Mouse (Mus musculus) adrenal gland, postnatal 10 days (tissue): Measurements from ENCODE around the gene Mgat2. TPM values are rescaled to one million over a fixed set of nuclear protein-coding genes. Genes with fewer than 3 reads are reported as not detected.

ENCODE experiments used
- DNase-seq: peaks from one replicate; pipeline ENCODE4 v3.0.0; 2021; ENCODE audit warnings: mixed read lengths
- total RNA-seq, 2 experiments: library from RNA; stranded (reverse); gene quantifications; 2 replicates each; pipeline ENCODE4 v1.2.3; 2021

Mgat2 gene
- total RNA-seq, 2 experiments from 2014 or later: 41.5 to 49.4 TPM

DNA sequence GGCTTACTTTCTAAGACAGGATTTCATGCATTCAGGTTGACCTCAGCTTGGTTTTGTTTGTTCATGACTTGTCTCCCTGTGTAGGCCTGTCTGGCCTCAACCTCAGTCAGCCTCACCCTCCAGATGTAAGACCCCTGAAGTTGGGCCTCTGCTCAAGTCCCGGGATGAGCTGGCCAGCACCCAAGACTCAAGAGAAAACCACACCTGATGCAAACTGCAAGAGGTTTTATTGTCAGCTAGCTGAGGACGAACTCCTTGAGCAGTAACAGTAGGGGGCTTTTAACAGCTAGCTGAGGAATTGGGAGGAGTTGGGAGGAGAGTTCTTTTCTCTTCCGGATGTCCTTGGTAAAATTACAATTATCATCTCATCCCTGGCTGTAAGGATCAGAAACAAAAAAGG lies 6.4 kb upstream of the Mgat2 start:
- no peak for DNase-seq

DNA sequence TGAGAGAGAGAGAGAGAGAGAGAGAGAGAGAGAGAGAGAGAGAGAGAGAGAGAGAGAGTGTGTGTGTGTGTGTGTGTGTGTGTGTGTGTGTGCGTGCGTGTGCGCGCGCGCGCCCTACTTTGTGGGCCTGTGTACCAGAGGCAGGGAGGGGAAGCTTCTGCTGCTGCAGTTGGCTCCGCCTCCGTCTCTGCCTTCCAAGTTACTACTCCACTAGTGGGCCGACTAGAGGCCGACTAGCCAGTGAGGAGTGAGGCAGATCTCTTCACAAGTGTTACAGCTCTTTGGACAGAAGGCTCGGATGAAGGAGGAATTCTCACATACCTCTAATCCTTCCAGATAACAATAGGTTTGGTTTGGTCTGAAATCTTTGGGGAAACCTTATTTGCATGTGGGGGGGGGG lies 4.6 kb upstream of the Mgat2 start:
- DNase-seq: no peak

DNA sequence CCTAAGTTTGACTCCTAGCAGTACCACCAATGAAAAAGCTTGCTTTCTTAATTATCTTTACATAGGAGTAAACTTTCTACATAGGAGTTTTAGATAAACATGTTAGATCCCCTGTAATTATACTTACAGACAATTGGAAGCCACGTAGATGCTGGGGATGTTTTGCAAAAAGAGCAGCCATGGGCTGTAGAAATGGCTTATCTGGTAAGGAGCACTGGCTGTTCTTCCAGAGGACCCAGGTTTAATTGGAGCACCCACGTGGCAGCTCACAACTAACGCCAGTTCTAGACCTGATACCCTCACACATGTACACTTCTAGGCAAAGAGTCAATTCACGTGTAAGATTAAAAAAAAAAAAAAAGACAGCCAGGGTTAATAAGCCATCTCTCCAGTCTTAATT lies 2.2 kb upstream of the Mgat2 start:
- DNase-seq: no peak

DNA sequence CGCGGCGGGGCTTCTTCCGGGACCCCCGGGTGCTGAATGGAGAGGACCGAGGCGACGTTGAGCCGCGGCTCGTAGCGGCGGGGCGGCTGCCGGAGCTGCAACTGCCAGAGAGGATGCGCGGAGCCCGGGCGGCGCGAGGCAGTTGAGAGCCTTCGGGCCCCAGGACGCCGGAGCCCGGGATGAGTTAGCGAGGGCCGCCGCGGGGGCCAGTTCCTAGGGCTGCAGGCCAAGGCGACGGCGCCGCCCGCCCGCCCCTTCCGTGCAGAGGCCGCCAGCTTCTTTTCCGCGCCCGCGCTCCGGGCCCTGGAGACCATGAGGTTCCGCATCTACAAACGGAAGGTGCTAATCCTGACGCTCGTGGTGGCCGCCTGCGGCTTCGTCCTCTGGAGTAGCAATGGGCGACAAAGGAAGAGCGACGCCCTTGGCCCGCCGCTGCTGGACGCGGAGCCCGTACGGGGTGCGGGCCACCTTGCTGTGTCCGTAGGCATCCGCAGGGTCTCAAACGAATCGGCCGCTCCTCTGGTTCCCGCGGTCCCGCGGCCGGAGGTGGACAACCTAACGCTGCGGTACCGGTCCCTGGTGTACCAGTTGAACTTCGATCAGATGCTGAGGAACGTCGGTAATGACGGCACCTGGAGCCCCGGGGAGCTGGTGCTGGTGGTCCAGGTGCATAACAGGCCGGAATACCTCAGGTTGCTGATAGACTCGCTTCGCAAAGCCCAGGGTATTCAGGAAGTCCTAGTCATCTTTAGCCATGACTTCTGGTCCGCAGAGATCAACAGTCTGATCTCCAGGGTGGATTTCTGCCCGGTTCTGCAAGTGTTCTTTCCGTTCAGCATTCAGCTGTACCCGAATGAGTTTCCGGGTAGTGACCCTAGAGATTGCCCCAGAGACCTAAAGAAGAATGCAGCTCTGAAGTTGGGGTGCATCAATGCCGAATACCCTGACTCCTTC lies 662 bp downstream of the Mgat2 start:
- peak; percentile 73 for DNase-seq

DNA sequence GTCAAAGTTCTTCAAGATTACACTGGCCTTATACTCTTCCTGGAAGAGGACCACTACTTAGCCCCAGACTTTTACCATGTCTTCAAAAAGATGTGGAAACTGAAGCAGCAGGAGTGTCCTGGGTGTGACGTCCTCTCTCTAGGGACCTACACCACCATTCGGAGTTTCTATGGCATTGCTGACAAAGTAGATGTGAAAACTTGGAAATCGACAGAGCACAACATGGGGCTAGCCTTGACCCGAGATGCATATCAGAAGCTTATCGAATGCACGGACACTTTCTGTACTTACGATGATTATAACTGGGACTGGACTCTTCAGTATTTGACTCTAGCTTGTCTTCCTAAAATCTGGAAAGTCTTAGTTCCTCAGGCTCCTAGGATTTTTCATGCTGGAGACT lies 1.4 kb downstream of the Mgat2 start:
- peak; percentile 9 for DNase-seq

DNA sequence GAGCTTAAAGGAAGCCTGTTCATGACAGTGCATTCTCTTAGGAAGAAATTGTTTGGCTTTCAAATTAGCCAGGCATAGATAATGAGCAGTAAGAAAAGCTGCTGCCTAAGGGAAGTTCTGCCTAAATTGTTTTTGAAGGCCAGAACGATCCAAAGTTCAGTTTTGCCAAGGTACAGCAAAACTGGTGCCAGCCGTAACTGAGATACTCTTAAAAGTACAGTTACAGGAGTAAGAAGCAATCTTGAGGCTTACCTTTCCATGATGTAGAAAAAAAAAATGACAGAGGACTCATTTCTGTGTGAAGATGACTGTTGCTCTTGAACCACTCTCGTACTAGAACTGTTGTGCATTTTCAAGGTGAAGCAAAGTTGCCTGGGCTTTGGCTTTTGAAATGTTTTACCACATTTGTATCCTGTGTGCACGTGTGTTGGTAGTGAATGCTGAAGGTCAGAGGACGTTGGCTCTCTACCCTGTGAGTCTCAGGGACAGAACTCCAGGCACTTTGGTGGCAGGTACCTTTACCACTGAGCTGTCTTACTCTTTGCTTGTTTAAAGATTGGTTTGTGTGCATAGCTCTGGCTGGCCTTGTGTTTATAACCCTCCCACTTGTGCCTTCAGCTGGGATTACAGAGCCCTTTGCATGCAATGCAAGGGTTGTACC lies 3.0 kb downstream of the Mgat2 start:
- DNase-seq: peak; percentile 18

DNA sequence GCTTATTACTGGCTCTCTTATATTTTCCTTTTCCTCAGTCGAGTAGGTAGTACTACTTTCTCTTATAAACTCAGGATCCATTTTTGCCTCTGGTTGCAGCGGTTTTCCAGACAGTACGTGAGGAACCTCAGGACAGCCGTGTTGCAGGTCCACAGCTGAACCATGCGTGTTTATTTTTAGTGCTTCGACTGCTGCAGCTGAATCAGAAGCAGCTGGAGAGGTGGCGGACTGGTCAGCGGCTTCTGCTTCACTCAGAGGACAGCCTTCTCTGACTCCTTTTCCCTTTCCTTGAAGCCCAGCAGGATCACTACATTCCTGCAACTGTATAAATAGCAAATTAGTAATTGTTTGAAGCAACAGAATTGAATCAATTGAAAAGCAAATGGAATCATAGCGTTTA lies 6.1 kb downstream of the Mgat2 start:
- no peak for DNase-seq

DNA sequence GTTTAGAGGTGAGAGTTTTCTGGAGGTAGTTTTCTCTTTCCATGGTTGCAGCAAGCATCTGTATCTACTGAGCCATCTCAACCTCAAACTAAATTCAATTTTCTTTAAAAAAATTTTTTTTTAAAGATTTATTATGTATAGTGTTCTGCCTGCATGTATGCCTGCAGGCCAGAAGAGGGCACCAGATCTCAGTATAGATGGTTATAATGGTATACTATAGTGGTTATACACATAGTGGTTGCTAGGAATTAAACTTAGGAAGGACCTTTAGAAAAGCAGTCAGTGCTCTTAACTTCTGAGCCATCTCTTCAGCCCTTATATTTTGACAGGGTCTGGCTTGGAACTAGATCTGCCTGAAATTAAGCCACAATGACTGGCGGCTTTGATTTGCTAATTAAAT lies 6.6 kb downstream of the Mgat2 start:
- DNase-seq: no peak

DNA sequence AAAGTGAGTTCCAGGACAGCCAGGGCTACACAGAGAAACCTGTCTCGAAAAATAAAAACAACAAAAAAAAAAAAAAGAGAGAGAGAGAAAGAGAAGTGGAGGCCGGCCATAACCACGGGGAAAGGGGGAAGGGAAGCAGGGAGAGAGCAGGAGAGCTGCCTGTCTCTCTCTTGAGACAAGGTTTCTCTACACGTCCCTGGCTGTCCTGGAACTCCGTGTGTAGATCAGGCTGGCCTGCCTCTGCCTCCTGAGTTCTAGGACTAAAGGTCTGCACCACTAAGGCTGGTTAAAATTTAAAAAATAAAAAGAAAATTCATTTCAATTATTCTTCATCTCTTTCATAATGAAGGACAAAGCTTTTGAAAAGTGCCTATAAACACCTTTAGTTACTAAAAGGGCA lies 7.4 kb downstream of the Mgat2 start:
- no peak for DNase-seq

DNA sequence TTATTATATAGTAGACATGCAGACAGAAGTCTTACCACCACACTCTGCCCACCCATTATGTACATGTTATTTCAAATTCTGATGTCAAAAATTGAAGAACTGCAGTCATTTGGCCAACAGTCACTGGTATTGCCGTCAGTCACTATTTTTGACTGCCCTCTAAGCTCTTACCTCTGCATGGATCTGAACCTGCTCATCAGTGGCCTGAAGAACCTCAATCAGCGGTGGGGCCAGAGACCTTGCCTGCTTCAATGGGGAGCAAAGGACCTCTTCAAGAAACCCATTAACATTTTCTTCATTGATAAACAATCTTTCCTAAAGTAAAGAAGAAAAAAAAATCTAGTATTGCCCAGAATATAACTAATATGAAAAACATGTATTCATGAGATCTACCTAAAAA lies 8.7 kb downstream of the Mgat2 start:
- no peak for DNase-seq

DNA sequence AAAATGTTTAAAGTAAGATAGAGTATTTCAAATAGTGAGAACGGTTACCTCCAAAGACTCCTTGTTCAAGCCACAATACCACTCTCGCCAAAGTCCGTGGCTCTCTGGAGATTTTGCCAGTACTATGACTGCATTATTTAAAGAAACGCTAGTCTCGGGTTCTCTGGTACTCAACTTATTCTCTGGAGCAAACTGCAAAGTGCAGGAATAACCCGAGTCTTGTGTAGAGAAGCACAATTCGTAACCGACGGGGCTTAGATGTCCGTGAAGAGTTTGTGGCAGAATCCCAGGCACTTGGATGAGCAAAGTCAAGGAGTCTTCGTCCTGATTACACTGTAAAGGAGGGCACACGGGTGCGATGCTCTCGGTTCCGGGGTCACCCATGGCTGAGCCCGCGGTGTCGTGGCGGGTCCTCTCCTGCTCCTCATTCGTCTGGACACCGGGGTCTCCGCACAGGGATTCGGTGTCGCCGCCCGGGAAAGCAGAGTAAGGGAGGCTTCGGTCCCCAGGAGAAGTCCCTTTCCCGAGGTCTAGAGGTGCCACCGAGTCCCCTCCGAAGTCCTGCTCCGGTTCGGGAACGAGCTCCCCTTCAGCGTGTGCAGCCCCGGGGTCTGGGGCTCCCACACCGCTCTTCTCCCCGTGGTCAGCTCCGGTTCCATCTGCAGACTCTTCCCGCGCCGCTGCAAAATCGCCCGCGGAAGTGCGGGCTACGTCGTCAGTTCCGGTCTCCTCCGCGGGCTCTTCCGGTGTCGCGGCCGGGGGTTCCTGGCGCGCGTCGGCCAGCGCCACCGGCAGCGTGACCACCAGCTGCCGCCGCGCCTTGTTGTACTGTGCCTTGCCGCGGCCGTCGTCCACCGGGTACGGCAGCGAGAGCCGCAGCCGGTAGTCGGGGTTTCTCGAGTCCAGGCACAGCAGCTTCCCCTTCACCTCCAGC lies 12.8 kb downstream of the Mgat2 start, which contains the start of gene Gm49383:
Gene Gm49383, minus strand, starts transcription at position 661 of the 934 bp plus-strand sequence.
- DNase-seq: peak; percentile 82

DNA sequence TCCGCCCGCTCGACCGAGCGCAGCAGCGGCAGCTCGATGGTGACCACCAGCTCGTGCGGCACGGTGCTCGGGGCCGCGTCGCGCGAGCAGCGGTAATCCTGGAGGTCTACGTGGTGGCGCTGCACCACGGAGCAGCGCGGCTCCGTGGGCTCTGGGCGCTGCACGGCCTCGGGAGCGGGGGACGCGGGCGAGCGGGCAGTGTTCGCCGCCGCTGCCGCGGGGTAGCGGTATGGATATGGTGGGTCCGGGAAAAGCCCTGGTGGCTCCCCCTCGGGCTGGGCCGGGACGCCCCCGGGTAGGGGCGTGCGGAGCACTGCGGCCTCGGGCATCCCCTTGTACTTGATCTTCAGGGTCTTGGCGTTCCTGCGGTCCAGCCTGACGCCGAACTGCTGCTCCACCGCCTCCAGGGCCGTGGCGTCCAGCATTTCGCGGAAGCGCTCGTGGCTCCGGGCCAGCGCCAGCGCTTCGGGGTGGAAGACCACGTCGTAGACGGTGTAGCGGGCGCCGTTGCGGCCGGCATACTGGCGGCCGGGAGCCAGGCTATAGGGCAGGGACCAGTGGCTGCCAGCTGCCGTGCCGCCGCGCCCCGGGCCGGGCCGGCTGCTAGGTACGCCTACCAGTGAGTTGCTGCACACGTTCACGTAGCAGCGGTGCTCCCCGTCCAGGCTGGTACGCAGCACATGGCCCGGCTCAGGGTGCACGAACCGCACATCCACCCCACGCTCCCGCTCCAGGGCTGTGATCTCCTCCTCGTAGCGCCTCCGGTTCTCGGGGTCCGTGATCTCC lies 13.6 kb downstream of the Mgat2 start:
- peak; percentile 76 for DNase-seq

DNA sequence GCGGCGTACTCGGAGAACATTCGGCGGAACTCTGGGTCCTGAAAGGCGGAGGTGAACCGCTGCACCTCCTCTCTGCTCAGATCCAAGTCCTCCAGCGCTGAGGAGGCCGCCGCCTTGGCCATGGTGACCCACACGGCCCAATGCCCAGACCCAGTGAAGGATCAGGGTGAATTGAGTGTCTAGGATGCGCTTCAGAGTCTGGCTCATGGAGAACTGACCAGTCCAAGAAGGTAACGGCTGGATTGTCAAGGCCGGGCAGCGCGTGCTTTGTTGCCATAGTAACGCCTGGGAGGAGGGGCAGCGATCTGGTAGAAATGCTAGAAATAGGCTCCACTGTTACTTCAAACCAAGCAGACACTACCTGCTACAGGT lies 14.2 kb downstream of the Mgat2 start, which contains the start of gene Dnaaf2:
Gene Dnaaf2, minus strand, starts transcription at position 266 of the 372 bp plus-strand sequence.
- peak; percentile 90 for DNase-seq

DNA sequence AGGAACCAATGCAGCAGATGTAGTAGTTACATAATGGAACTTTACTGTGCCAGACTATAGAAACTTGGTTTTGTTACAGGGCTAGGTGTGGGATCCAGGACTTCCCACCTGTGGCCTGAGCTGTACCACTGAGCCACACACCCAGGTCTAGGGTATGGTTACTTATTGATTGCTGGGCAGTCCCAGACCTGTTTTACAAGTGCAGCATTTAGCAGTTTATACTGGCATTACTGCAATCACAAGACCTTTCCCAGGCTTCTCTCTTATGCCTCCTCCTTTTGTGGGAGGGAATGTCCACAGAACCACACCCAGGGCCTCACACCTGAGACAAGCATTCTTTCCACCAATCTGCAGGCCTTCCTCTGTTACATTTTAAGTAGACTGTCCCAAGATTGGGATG lies 15.0 kb downstream of the Mgat2 start:
- DNase-seq: no peak

DNA sequence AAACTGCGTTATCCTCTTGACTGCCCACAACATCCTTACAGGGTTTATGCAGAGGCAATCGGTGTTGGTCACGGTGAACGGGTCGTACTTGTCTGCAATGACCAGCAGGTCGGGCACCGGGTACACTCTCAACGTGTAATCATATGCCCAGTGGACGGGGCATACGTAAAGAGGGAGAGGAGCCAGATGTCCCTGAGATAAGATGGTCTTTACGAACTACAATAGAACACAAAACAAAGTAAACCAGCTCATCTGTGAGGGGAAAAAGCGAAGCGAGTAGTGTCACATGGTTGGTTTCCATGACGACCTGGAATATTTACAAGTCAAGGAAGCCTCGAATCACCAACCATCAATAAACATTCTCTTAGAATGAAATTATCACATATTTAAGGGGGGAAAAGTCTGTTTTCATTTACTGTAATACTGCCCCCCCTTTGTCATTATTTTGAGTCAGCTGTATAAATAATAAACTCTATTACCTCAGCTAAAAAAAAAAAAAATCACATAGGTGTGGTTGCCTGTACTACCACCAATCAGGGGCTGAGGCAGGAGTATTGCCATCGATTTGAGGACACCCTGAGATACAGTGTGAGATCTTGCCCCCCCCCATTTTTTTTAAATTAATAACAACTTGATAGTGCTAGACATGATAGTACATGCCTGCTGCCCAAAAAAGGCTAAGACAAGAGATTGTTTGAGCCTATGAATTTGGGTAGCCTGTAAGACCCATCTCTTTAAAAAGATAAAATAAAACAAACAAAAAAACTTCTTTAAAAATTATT lies 20.3 kb downstream of the Mgat2 start, which contains the start of gene Gm49384:
Gene Gm49384, minus strand, starts transcription at position 216 of the 782 bp plus-strand sequence.
- DNase-seq: no peak

DNA sequence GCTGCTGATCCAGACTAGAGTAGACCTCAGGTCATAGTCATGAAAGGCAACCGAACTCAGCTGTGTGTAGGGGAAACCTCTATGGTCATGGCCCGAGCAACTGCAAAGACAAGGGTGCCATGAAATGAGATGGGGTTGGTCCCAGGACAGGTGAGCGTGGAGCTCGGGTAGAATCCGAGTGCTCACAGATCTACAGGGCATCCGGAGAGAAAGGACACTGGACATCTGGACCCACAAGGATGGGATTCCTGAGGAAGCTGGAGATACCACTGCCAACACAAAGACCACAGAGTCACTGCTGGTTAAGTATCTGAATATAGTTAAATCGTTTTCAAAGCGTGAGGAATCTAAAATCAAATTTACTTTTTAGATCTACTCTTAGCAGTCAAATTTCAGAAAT lies 23.4 kb downstream of the Mgat2 start:
- no peak for DNase-seq

DNA sequence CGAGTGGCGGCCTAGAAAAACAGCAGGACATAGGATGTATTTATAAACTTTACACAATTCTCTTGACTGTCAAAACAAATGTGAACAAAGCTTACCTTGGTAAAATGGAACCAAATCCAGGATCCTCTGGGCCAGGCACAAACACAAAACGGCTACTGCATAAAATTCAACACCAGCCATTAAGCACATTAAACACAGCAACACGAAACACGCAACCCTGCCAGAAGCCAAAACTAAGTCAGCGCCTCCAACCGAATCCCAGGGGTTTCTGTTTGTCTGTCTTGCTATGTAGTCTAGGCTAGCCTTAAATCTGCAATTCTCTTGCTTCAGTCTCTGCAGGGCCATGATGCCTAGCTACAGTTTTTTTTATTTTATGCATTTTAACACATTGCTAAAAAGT lies 24.0 kb downstream of the Mgat2 start:
- no peak for DNase-seq

DNA sequence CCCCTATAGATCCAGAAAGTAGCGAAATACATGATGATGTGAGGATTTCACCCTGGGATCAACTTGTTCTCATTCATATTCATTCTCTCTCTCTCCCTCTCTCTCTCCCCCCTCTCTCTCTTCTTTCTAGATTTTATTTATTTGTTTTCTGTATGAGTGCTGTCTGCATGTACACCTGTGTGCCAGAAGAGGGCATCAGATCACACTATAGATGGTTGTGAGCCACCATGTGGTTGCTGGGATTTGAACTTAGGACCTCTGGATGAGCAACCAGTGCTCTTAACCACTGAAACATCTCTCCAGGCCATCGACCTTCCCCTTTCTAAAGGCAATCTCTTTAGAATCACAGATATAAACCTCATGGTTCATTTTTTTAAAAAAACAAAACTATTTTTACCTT lies 24.6 kb downstream of the Mgat2 start:
- no peak for DNase-seq

DNA sequence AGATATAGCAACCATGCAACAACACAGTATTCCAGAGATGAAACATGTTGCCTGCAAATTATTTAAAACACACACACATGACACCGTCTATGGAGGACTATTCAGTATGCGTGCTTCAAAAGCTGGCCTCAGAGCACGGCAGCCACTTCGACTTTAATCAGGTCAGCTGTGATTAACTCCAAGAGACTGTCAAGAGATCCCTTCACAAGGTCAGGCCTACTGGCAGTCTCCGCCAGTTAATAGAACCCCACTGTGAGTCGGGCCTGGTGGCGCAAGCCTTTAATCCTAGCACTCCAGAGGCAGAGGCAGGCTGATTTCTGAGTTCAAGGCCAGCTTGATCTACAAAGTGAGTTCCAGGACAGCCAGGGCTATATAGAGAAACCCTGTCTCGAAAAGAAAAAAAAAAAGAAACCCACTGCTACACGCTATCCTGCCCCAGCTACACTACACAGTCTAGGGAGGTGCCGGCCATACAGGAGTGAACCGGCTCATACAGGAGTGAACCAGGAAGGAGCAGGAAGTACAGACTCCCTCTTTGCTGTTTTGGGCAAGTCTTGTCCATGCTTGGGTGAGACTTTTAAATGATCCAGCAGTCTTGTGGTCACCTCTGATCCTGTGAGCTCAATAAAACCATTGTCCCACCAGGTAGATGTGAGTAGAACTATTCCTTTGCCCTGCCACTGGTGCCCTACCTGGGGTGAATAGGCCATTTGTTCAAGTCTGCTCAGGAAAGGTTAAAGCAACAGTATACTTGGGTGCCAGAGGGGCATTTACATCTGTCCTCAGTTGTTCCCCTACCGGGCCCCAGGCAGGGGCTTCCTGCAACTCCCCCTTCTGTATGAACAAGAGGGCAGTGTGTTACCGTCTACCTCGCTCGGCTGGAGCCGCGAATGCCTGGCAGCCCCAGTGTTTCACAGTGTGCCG lies 26.4 kb downstream of the Mgat2 start:
- DNase-seq: no peak
